Mouse (Mus musculus) liver, embryonic 14.5 days (tissue): ENCODE results near the gene Themis2.

Source experiments
- CTCF ChIP-seq: IDR thresholded peaks from 2 replicates; pipeline ENCODE4 v1.5.1; 2016; ENCODE audit warnings: antibody characterized with exemption, low read depth, control low read depth
- EP300 ChIP-seq: IDR thresholded peaks from 2 replicates; pipeline ENCODE4 v1.6.1; 2016; ENCODE audit warnings: antibody characterized with exemption, low read depth

GRCm38 (mm10) chr4:132735389-132735788 is 60.8 kb downstream of the Themis2 start:
- no peak for TF ChIP-seq CTCF
- TF ChIP-seq EP300, result no peak
